Mouse (Mus musculus): ENCODE results near the gene Mgst1.

- TF ChIP-seq CTCF (IDR thresholded peaks at IDR 0.05; ENCODE audit: borderline replicate concordance, insufficient read depth, low read length), result no peak
- TF ChIP-seq POLR2A (IDR thresholded peaks at IDR 0.05; ENCODE audit: low read depth, low read length), result no peak
These were observed 31.5 kb downstream of the Mgst1 start for GRCm38 (mm10) chr6:138171480-138172224.
